Mouse (Mus musculus): Measurements from ENCODE around the gene Nr2e3. TPM values are rescaled to one million over a fixed set of nuclear protein-coding genes. Genes with fewer than 3 reads are reported as not detected.
A peak's percentile ranks its signal among the peaks of the same experiment; 100 is the strongest.

Gene Nr2e3
- polyA plus RNA-seq, 1 experiment = 1.9 TPM

GRCm38 (mm10) chr9:59945241-59945640 lies 15.2 kb downstream of the Nr2e3 start:
- 77% methylated on average over 3 of the region's 3 CpGs for WGBS
- Histone ChIP-seq H3K27me3 (ENCODE audit: control insufficient read depth, insufficient read depth, low read length) (no peaks in the 10 kb centered on the region), H3K4me1 (ENCODE audit: control insufficient read depth, insufficient read depth, insufficient read length, low read length) (peaks cover 27% of the 10 kb centered on the region), H3K36me3 (ENCODE audit: control insufficient read depth, insufficient read depth, low read length) (no peaks in the 10 kb centered on the region), H3K27ac (ENCODE audit: insufficient read depth, low read depth, low read length) (no peak overlapping the region), H3K4me3 (ENCODE audit: low read depth, low read length) (no peak overlapping the region)
- no peak for TF ChIP-seq POLR2A (IDR thresholded peaks at IDR 0.05; ENCODE audit: low read depth, low read length)
- no peak for TF ChIP-seq CTCF (IDR thresholded peaks at IDR 0.05; ENCODE audit: extremely low read depth, insufficient read length, insufficient replicate concordance, low read depth, low read length)

GRCm38 (mm10) chr9:59943826-59944225 lies 16.6 kb downstream of the Nr2e3 start:
- TF ChIP-seq CTCF (IDR thresholded peaks at IDR 0.05; ENCODE audit: extremely low read depth, insufficient read length, insufficient replicate concordance, low read depth, low read length) (no peak), POLR2A (IDR thresholded peaks at IDR 0.05; ENCODE audit: low read depth, low read length) (no peak)
- Histone ChIP-seq H3K36me3 (ENCODE audit: control insufficient read depth, insufficient read depth, low read length) (no peaks in the 10 kb centered on the region), H3K4me3 (ENCODE audit: low read depth, low read length) (no peak overlapping the region), H3K27ac (ENCODE audit: insufficient read depth, low read depth, low read length) (no peak overlapping the region), H3K4me1 (ENCODE audit: control insufficient read depth, insufficient read depth, insufficient read length, low read length) (peaks cover 26% of the 10 kb centered on the region), H3K27me3 (ENCODE audit: control insufficient read depth, insufficient read depth, low read length) (no peaks in the 10 kb centered on the region)
- 75% methylated on average over 6 of the region's 6 CpGs for WGBS

- no peak overlapping the region for H3K27ac ChIP-seq (ENCODE audit: insufficient read depth, low read depth, low read length)
- H3K36me3 ChIP-seq (ENCODE audit: control insufficient read depth, insufficient read depth, low read length) = no peaks in the 10 kb centered on the region
- no peak for TF ChIP-seq POLR2A (IDR thresholded peaks at IDR 0.05; ENCODE audit: low read depth, low read length)
- no peak for TF ChIP-seq CTCF (IDR thresholded peaks at IDR 0.05; ENCODE audit: extremely low read depth, insufficient read length, insufficient replicate concordance, low read depth, low read length)
Measured at GRCm38 (mm10) chr9:59942501-59943085, 17.9 kb downstream of the Nr2e3 start.

GRCm38 (mm10) chr9:59941885-59942350 lies 18.5 kb downstream of the Nr2e3 start:
- Histone ChIP-seq H3K4me3 (ENCODE audit: low read depth, low read length) (no peak overlapping the region), H3K27me3 (ENCODE audit: control insufficient read depth, insufficient read depth, low read length) (no peaks in the 10 kb centered on the region), H3K36me3 (ENCODE audit: control insufficient read depth, insufficient read depth, low read length) (no peaks in the 10 kb centered on the region), H3K4me1 (ENCODE audit: control insufficient read depth, insufficient read depth, insufficient read length, low read length) (peaks cover 13% of the 10 kb centered on the region; the same call in 1 of the 2 replicates), H3K27ac (ENCODE audit: insufficient read depth, low read depth, low read length) (peak overlapping the region; percentile 35; the same call in 1 of the 2 replicates)
- TF ChIP-seq CTCF (IDR thresholded peaks at IDR 0.05; ENCODE audit: extremely low read depth, insufficient read length, insufficient replicate concordance, low read depth, low read length) (no peak), POLR2A (IDR thresholded peaks at IDR 0.05; ENCODE audit: low read depth, low read length) (no peak)
- 9% methylated on average over 9 of the region's 9 CpGs for WGBS

More at GRCm38 (mm10) chr9:59942501-59943085, 17.9 kb downstream of the Nr2e3 start:
- no peak overlapping the region for H3K4me3 ChIP-seq (ENCODE audit: low read depth, low read length)
- peaks cover 18% of the 10 kb centered on the region for H3K4me1 ChIP-seq (ENCODE audit: control insufficient read depth, insufficient read depth, insufficient read length, low read length)
- H3K27me3 ChIP-seq (ENCODE audit: control insufficient read depth, insufficient read depth, low read length) = no peaks in the 10 kb centered on the region
- 17% methylated on average over 5 of the region's 5 CpGs for WGBS

- 15% methylated on average over 12 of the region's 12 CpGs for WGBS
Measured at GRCm38 (mm10) chr9:59940913-59941884, 19.3 kb downstream of the Nr2e3 start.

GRCm38 (mm10) chr9:59939691-59940090 lies 20.8 kb downstream of the Nr2e3 start:
- Histone ChIP-seq H3K4me3 (ENCODE audit: low read depth, low read length) (peak overlapping the region; percentile 47), H3K27ac (ENCODE audit: insufficient read depth, low read depth, low read length) (peak overlapping the region; percentile 89; the same call in 1 of the 2 replicates), H3K4me1 (ENCODE audit: control insufficient read depth, insufficient read depth, insufficient read length, low read length) (peaks cover 13% of the 10 kb centered on the region; the same call in 1 of the 2 replicates), H3K36me3 (ENCODE audit: control insufficient read depth, insufficient read depth, low read length) (peaks cover 3% of the 10 kb centered on the region; the same call in 1 of the 2 replicates), H3K27me3 (ENCODE audit: control insufficient read depth, insufficient read depth, low read length) (no peaks in the 10 kb centered on the region)
- WGBS = 15% methylated on average over 2 of the region's 2 CpGs
- no peak for TF ChIP-seq CTCF (IDR thresholded peaks at IDR 0.05; ENCODE audit: extremely low read depth, insufficient read length, insufficient replicate concordance, low read depth, low read length)
- no peak for TF ChIP-seq POLR2A (IDR thresholded peaks at IDR 0.05; ENCODE audit: low read depth, low read length)

More at GRCm38 (mm10) chr9:59940913-59941884, 19.3 kb downstream of the Nr2e3 start:
- TF ChIP-seq POLR2A (IDR thresholded peaks at IDR 0.05; ENCODE audit: low read depth, low read length) = no peak
- no peak for TF ChIP-seq CTCF (IDR thresholded peaks at IDR 0.05; ENCODE audit: extremely low read depth, insufficient read length, insufficient replicate concordance, low read depth, low read length)
- no peaks in the 10 kb centered on the region for H3K36me3 ChIP-seq (ENCODE audit: control insufficient read depth, insufficient read depth, low read length)
- no peak overlapping the region; the same call in 1 of the 2 replicates for H3K4me3 ChIP-seq (ENCODE audit: low read depth, low read length)
- H3K4me1 ChIP-seq (ENCODE audit: control insufficient read depth, insufficient read depth, insufficient read length, low read length) = peaks cover 13% of the 10 kb centered on the region; the same call in 1 of the 2 replicates
- H3K27ac ChIP-seq (ENCODE audit: insufficient read depth, low read depth, low read length) = peak overlapping the region; percentile 89
- no peaks in the 10 kb centered on the region for H3K27me3 ChIP-seq (ENCODE audit: control insufficient read depth, insufficient read depth, low read length)

Measured in small intestine, adult 2 months (tissue).